Mouse (Mus musculus): ENCODE data around the gene Sec24a.
"Not testable (repeated sequence)": the region's sequence is repeated elsewhere in the genome, so short reads cannot be mapped to it uniquely, and the experiment has no call there.

The Sec24a gene

GRCm38 (mm10) chr11:51763213-51763907, at the start of gene Sec24a, which contains the start of gene Sar1b:
Gene Sec24a, minus strand, starts transcription at chr11:51763634.
Gene Sar1b, plus strand, starts transcription at chr11:51763687.
- DNase-seq (ENCODE audit: low read depth), result peak; percentile 91

DNA sequence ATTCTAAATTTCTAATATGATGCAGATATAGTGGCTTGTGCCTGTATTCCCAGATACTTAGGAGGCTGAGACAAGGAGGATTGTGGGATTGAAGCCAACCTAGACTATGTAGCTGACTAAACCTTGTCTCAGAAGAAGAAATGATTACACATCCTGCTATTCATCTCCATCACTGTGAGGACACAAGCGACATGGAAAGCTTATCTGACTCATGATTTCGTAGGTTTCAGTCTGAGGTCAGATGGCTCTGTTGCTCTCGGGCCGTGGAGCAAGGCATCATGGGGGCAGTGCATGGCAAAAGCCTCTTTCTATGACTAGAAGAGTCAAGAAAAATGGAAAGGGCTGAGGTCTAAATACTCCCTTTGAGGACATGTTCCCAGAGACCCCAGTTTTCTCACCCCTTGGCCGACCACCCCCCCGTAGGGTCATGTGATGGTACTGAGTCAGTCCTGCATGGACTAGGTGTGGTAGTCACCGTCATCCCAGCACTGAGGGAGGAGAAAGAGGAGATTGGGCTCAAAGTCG, 48.6 kb upstream of the Sec24a start:
- DNase-seq (ENCODE audit: low read depth), result no peak

- DNase-seq (ENCODE audit: low read depth), result peak; percentile 40
Observed at GRCm38 (mm10) chr11:51811230-51811629, 47.8 kb upstream of the Sec24a start.

- DNase-seq (ENCODE audit: low read depth), result peak; percentile 70
Observed at GRCm38 (mm10) chr11:51809632-51810224, 46.3 kb upstream of the Sec24a start.

DNA sequence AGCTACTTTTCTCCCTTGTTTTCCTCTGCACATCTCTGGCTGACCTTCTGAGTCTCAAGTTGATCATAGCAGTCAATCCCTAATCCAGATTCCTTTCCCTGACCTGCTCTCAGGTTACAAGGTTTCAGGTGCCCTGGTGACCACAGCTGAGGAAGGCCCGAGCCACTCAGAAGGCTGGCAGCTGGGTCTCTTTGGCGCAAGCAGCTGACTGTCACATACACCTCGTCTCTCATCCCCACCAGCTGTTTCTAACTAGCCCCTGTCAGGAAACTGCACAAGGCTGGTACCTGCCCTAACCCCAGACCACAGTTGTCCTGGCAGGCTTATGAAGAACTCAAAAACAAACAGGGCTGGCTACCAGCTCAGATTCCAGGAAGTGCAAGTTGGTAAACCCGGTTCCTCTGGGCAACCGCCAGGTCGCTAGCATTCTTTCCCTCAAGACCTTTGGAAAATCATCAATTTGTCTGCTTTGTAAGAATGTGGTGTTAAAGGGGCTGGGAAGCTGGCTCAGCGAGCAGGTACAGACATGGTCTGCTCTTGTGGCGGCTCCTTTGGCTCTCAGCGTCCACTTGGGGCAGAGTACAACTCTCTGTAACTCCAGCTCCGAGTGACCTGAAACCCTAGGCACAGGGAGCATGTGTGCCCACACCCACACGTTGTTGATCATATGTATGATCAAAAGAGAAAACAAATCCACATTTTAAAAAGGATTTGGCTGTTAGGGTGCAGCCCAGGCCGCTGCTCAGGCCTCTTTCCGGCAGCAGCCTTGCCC, 43.9 kb upstream of the Sec24a start:
- DNase-seq (ENCODE audit: low read depth), result peak; percentile 53

DNA sequence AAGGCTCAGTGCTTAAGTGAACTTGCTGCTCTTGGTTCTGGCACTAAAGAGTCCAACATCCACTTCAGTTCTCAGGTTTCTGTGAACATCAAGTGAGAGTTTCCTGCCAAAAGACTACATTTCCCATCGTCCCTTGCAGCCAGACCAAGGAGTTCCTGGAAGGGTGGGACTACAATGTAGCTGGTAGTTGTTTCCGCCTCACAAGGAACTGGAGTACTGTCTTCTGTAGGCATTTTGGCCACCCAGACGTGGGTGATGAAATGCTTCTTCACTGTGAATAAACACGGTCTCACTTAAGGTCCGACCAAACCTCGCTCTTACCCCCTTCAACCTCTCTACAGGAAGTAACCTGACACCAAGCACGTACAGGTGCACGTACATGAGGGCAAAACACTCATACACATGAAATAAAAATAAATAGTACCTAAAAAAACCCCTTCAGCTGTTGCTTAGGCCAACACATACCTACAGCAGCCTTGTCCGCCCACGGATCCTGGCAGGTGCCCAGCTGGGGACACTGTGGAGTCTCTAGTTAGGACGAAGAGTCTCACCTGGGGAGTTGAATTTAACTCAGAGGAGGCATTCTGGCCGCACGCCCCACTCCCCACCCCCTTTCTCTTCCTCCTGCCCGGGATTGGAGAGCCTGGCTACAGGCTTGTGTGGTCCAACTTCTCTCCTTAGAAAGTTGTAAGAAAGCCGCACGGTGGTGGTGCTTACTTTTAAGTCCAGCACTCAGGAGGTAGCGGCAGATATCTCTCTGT, 42.0 kb upstream of the Sec24a start:
- peak; percentile 87 for DNase-seq (ENCODE audit: low read depth)

DNA sequence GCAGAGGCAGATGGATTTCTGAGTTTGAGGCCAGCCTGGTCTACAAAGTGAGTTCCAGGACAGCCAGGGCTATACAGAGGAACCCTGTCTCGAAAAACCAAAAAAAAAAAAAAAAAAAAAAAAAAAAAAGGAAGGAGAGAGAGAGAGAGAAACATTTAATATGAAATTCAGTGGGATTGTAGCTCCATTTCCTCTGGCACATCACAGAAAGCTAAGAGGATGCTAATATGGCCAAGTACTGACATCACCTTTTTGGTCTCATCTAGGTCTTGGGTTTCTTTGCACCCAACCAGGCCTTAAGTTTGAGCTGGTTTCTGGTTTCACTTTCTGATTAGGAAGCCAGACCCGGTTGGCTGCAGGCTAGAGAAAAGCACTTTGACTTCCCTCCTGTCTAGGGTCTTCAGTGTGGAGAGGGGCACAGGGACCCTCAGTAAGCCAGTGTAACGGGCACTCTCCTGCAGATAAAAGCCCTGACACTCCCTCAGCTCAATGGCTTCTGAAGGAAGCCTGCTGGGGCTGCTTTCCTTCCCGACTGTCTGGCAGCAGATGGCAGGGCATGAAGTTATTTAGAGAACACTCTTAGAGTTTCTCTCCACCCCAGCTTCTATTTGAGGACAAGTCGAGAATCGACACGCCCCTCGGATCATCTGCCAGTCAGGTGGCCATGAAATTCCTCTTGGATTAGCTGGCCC, 37.3 kb upstream of the Sec24a start:
- peak; percentile 45 for DNase-seq (ENCODE audit: low read depth)

DNA sequence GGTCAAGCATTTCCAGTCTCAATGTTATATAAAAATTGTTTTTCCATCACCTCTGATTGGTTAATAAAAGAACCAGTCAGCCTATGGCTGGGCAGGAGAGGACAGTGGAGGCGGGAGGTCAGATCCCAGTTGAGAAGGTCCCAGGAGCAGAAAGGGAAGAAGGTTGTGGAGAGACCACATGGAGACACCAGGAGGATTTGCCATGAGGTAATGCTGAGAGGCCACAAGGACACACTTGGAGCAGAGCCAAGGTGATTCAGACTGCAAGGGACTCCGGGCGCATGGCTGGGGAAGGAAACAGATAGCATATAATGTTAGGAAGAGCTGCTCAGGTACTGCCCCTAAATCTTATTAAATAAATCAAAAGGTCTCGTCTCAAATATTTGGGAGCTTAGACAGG, 32.8 kb upstream of the Sec24a start:
- DNase-seq (ENCODE audit: low read depth), result peak; percentile 63

DNA sequence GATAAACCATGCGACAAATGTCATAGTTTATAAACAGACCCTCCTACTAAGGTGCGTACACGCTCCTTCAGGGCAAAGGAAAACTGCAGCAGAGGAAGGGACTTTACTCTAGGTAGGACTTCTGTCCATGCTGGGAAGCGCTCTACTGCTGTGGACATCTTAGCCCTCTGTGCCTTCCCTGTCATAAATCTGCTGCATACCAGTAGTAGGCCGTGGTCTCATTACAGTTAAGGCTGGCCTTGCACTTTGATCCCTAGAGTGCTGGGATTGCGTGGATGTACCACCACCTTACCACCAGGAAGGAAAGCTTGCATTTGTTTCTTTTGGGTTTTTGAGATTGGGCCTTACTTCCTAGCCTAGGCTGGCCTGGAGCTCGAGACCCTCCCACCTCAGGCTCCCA, 27.2 kb upstream of the Sec24a start:
- DNase-seq (ENCODE audit: low read depth), result no peak

GRCm38 (mm10) chr11:51789735-51790134, 26.3 kb upstream of the Sec24a start:
- not testable (repeated sequence) for DNase-seq (ENCODE audit: low read depth)

DNA sequence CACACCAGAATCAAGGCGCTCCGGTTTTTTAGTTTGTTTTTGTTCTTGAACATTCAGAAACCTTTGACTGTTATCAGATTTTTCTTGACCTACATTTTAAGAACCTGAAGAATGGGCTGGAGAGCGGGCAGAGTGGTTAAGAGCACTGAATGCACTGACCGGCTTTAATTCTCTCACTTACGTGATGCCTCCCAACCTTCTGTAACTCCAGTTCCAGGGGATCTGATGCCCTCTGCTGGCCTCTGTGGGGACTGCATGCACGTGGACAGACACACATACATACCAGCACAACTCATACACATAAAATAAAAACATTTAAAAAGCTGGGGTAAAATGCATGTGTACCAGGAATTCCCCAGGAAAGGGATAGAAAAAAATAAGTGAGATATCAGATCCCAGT, 22.5 kb upstream of the Sec24a start:
- DNase-seq (ENCODE audit: low read depth), result peak; percentile 54

DNA sequence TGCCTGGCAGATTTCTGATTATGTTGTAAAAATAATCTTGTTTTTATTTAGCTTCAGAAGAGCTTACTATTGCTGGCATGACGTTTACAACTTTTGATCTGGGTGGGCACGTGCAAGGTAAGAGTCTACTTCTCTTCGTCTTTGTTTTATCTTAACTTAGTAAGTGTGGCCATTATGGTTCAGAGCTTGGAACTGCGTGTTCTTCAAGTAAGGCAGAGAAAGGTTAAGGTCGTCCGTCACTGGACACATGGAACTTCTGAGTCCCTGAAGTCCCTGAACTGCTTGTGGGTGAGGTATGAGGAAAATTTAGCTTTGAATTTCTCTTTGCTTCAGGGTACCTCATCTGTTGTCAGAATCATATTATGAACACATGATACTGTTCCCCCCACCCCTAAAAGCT, 19.3 kb upstream of the Sec24a start:
- DNase-seq (ENCODE audit: low read depth), result no peak

DNA sequence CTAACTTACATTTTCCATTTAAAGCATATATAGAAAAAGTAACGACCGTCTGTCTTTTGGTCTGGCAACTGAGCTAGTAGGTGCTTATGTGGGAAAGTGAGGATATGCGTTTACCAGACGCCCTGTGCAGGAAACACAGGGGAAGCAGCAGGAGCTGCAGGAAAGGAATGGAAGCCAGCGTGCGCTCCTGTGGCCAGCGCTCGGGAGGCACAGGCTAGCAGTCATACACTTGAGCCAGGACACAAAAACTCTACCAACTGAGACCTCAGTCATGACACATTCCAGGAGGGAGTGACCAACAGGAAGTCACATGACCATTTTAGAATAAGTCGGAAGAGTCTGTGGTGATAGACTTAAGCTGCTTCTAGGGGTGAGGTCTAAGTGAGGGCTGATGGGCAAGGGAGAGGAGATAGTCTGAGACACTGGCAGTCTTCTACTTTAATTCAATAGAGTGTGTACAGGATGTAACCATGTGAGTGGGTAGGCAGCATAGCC, 17.4 kb upstream of the Sec24a start:
- no peak for DNase-seq (ENCODE audit: low read depth)

GRCm38 (mm10) chr11:51777478-51777877, 14.0 kb upstream of the Sec24a start:
- DNase-seq (ENCODE audit: low read depth), result no peak

- DNase-seq (ENCODE audit: low read depth), result no peak
Observed at GRCm38 (mm10) chr11:51775507-51775906, 12.1 kb upstream of the Sec24a start.

DNA sequence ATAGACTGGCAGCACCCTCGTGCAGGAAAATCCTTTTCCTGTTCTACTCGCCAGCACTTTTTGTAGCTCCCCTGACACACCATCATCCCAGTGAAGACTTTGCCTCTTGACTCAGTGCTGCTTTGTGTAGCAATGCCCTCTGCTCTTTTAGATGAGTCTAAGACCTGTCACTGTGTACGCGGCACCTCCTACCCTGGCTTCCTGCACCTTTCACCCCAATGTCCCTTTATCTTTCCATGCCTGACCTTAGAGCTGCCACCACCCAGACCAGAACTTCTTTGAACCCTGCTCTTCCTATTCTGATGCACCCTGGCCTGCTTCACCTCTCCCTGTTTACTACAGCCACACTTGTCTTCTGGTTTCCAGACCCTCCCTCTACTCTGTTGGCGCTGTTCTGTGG, 4.9 kb upstream of the Sec24a start:
- no peak for DNase-seq (ENCODE audit: low read depth)

- DNase-seq (ENCODE audit: low read depth), result no peak
Observed at GRCm38 (mm10) chr11:51767579-51768220, 4.3 kb upstream of the Sec24a start.

GRCm38 (mm10) chr11:51764816-51765215, 1.4 kb upstream of the Sec24a start:
- DNase-seq (ENCODE audit: low read depth), result peak; percentile 58

DNA sequence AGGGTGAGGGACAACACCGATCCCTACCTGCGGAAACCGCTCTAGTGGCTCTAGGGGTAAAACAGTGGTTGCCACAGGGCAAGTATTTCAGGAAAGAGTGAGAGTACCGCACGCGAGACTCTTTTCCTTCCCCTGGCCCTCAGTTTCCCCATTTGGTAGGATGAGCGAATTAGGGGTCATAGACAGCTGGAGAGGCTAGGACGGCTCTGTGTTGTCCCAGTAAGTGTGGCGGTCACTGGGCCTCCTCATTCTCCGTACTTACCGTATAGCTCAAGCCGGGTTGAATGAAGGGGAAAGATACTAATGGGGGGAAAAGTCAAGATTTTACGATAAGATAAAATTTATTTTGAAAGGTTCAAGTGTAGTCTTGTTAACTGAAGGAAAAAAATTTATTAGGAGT, 521 bp upstream of the Sec24a start:
- DNase-seq (ENCODE audit: low read depth), result no peak

- DNase-seq (ENCODE audit: low read depth), result no peak
Observed at GRCm38 (mm10) chr11:51761241-51761640, 2.2 kb downstream of the Sec24a start.

Data from NIH3T3 (cell line).